Mouse (Mus musculus): ENCODE results near the gene Cpxm2. TPM values are rescaled to one million over a fixed set of nuclear protein-coding genes. Genes with fewer than 3 reads are reported as not detected.

Gene Cpxm2
- polyA plus RNA-seq, 1 experiment from 2014 or later = 0.12 TPM

DNA sequence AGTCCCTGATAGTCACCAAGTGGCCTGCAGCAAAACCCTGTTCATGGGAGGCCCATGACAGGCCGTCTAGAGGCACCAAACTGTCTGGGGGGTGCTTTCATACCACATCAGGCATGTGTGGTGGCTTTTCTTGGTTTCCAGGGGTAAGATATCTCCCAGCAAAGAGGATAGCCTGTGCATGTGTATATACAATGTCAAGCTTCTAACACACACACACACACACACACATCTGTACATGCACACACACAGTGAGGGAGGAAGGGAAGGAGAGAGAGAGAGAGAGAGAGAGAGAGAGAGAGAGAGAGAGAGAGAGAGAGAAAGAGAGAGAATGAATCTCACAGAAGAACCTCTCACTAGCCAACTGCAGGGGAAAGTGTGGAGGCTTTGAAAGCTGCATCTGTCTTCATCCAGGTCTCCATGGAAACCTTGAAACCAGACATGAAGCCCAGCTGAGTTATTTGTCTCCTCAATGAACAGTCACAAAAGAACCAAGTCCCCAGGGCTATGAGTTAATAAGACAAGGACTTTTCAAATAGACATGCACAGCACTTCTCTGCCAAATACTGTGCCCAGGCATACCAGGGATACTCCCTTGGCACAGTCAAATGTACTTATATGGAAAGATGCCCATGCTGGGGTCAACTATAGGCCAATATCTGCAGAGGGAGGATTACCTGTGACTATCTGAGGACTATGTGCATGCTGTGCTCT is 141.4 kb downstream of the Cpxm2 start:
- Histone ChIP-seq H3K36me3 (no peaks in the 10 kb centered on the region), H3K4me2 (no peak overlapping the region), H3K27me3 (replicated peaks) (no peaks in the 10 kb centered on the region), H3K27ac (no peak overlapping the region), H3K4me1 (no peaks in the 10 kb centered on the region), H3K9me3 (replicated peaks) (no peaks in the 10 kb centered on the region), H3K4me3 (no peak overlapping the region), H3K9ac (no peak overlapping the region)
- ATAC-seq = no peak
- WGBS (ENCODE audit: insufficient replicate concordance) = 19% methylated on average over 1 of the region's 1 CpGs

DNA sequence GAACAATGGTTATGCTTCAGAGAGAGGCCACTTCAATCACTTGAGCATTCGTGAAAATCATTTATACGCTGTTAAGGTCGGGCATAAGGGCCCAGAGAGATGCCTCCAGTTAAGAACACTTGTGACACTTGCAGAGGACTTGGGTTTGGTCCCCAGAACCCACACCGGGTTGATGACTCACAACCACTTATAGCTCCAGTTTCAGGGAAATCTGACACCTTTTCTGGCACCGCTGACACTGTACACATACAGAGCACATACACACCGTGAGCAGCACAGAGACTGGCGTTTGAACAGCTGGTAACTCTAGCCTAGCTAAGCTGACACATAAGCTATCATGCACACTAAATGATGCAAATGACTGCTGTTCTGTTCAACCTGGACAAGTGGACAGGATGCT is 145.5 kb downstream of the Cpxm2 start:
- Histone ChIP-seq H3K4me3 (no peak overlapping the region), H3K4me2 (no peak overlapping the region), H3K4me1 (no peaks in the 10 kb centered on the region), H3K27ac (no peak overlapping the region), H3K9me3 (replicated peaks) (no peaks in the 10 kb centered on the region), H3K9ac (no peak overlapping the region), H3K36me3 (no peaks in the 10 kb centered on the region), H3K27me3 (replicated peaks) (no peaks in the 10 kb centered on the region)
- no peak for ATAC-seq
- 66% methylated on average over 7 of the region's 7 CpGs for WGBS (ENCODE audit: insufficient replicate concordance)

DNA sequence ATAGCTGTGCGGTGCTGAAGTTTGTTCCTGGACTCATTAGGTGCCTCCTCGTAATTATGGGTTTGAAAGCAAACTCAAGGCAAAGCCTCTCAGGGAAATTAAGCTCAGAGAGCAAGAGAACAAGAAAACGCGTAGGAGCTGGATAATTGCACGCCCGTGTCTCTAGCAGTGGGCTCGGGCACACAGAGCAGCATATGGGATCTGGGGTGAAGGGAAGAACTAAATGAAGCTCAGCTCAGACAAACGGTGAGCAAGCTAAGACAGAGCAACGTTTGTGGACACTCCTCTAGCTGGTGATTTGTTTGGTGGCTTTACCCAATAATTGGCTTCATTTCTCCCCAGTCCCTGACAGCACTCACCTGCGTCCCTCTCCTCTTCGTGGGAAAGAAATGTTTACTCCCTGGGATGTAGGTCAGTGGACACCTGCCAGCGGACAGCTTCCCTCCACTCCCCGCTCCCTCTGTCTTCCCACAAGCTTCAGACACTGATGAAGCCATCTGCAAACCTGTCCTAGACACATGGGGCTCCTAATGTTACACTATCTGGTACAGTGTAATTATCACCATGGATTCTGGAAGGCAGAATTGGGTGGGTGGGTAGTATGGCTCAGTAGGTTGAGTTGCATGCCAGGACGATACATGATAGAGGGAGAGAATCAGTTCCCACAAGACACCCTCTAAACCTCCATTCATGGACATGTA is 148.4 kb downstream of the Cpxm2 start:
- WGBS (ENCODE audit: insufficient replicate concordance) = 65% methylated on average over 14 of the region's 14 CpGs
- Histone ChIP-seq H3K36me3 (no peaks in the 10 kb centered on the region), H3K4me3 (no peak overlapping the region), H3K9ac (no peak overlapping the region), H3K27me3 (replicated peaks) (no peaks in the 10 kb centered on the region), H3K9me3 (replicated peaks) (no peaks in the 10 kb centered on the region), H3K4me1 (no peaks in the 10 kb centered on the region), H3K4me2 (no peak overlapping the region), H3K27ac (no peak overlapping the region)
- no peak for ATAC-seq

DNA sequence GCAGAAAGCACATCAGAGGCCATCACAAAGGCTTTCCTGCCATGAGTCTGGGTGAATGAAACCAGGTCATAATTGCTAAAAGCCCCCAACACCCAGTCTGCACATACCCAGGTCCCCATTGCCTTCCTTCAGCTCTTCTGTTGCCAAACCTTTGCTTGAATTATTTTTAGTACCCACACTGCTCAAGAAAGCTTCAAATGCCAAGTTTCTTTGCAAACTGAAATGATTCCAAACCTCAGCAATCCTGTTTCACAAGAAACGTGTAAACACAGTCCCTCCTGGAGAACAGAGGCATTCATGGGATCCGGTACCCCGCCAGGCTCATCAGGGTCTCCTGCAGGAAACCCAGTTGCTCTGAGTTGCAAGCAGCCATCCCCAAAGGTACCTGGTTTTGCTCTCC is 161.7 kb downstream of the Cpxm2 start:
- no peak overlapping the region for H3K4me3 ChIP-seq
- WGBS (ENCODE audit: insufficient replicate concordance) = 54% methylated on average over 3 of the region's 3 CpGs

DNA sequence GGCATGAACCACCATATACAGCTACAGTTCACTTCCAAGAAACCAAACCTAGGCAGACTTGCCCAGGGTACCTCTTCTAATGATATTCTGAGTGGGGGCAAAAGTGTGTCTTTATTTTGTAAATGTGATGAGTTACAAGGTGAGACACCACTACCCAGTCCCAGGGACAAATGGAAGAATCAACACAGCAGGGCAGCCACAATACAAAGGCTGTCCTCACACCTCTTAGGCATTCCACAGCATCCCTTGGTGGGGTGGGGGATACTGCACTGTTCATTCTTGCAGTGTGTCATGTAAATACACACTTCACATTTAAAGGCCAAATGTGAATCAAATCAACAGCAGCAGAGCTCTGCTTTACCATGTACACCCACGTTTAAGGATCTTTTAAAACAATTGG is 162.3 kb downstream of the Cpxm2 start:
- Histone ChIP-seq H3K9ac (no peak overlapping the region), H3K36me3 (no peaks in the 10 kb centered on the region), H3K27ac (no peak overlapping the region), H3K9me3 (replicated peaks) (no peaks in the 10 kb centered on the region), H3K4me1 (no peaks in the 10 kb centered on the region), H3K4me2 (no peak overlapping the region), H3K27me3 (replicated peaks) (no peaks in the 10 kb centered on the region), H3K4me3 (no peak overlapping the region)
- no peak for ATAC-seq
- WGBS (ENCODE audit: insufficient replicate concordance) = 35% methylated on average over 1 of the region's 1 CpGs

More for the DNA sequence above, 161.7 kb downstream of the Cpxm2 start:
- Histone ChIP-seq H3K27me3 (replicated peaks) (no peaks in the 10 kb centered on the region), H3K4me1 (no peaks in the 10 kb centered on the region), H3K9me3 (replicated peaks) (no peaks in the 10 kb centered on the region), H3K27ac (no peak overlapping the region), H3K9ac (no peak overlapping the region), H3K36me3 (no peaks in the 10 kb centered on the region), H3K4me2 (no peak overlapping the region)
- no peak for ATAC-seq

DNA sequence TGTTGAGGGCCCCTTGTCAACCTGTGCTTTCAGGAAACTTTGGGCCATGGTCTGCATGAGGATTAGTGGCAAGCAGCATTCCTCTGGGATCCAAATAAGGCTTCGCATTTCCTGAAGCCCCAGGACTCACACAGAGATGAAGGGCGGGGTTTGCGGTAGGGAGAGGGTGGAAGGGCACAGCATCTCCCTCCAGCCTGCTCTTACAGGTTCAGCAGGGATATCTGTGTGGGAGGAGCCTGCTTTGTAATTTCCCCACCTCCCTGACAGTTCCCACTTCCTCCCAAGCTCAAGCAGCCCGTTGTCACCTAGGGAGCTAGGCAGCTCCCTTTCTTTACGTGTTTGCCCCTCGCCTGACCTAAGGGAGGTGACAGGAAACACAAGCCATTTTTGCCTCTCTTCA is 165.5 kb downstream of the Cpxm2 start:
- Histone ChIP-seq H3K27ac (no peak overlapping the region), H3K27me3 (replicated peaks) (no peaks in the 10 kb centered on the region), H3K9ac (no peak overlapping the region), H3K4me1 (no peaks in the 10 kb centered on the region), H3K36me3 (no peaks in the 10 kb centered on the region), H3K9me3 (replicated peaks) (no peaks in the 10 kb centered on the region), H3K4me3 (no peak overlapping the region), H3K4me2 (no peak overlapping the region)
- no peak for ATAC-seq
- 10% methylated on average over 6 of the region's 6 CpGs for WGBS (ENCODE audit: insufficient replicate concordance)

Other genes with a start within 250 kb of the Cpxm2 start
- gene Gpr26, start 188.3 kb downstream of the Cpxm2 start, polyA plus RNA-seq (2016; fragmentation: Nextera tagmentation; extraction: Ambion mirVana) = not detected in 2 replicates
- 8.9 and 9.5 TPM in 2 replicates for gene Chst15, start 162.5 kb upstream of the Cpxm2 start, polyA plus RNA-seq (2016; fragmentation: Nextera tagmentation; extraction: Ambion mirVana)